Mouse (Mus musculus) liver, adult 2 months (tissue): Measurements from ENCODE around the gene Dlx3.

Experiments
- CTCF ChIP-seq: fragments of 200-500 bp; IDR thresholded peaks from 2 replicates; pipeline ENCODE4 v1.5.1; 2011; ENCODE audit warnings: low read depth, low read length, control low read depth
- POLR2A ChIP-seq: fragments of 200-500 bp; IDR thresholded peaks from 2 replicates; pipeline ENCODE4 v1.6.1; 2011; ENCODE audit warnings: low read length, control low read depth; ENCODE audit not compliant: insufficient read depth; ENCODE audit errors: extremely low read depth

- TF ChIP-seq CTCF (no peak), POLR2A (no peak)
These were observed 49.5 kb upstream of the Dlx3 start for GRCm38 (mm10) chr11:95070140-95071107.
